Mouse (Mus musculus): ENCODE data around the gene Vipr2. TPM values are rescaled to one million over a fixed set of nuclear protein-coding genes. Genes with fewer than 3 reads are reported as not detected.

Vipr2 gene
- polyA plus RNA-seq, 1 experiment from 2014 or later = 0.85 TPM

- ATAC-seq (ENCODE audit: low FRiP score, low read depth) = no peak
These were observed 63.1 kb downstream of the Vipr2 start for GRCm38 (mm10) chr12:116140605-116141004.

GRCm38 (mm10) chr12:116141816-116142215 lies 64.3 kb downstream of the Vipr2 start:
- Histone ChIP-seq H3K27ac (no peak overlapping the region), H3K36me3 (no peaks in the 10 kb centered on the region), H3K4me3 (no peak overlapping the region), H3K27me3 (replicated peaks) (no peaks in the 10 kb centered on the region), H3K4me2 (replicated peaks) (no peak overlapping the region), H3K9ac (no peak overlapping the region), H3K9me3 (no peaks in the 10 kb centered on the region), H3K4me1 (no peaks in the 10 kb centered on the region)
- no peak for ATAC-seq (ENCODE audit: low FRiP score, low read depth)
- WGBS = 89% methylated on average over 2 of the region's 2 CpGs

More at GRCm38 (mm10) chr12:116140605-116141004, 63.1 kb downstream of the Vipr2 start:
- H3K27ac ChIP-seq = no peak overlapping the region
- no peak overlapping the region for H3K9ac ChIP-seq
- no peak overlapping the region for H3K4me2 ChIP-seq (replicated peaks)
- H3K36me3 ChIP-seq = no peaks in the 10 kb centered on the region
- 83% methylated on average over 2 of the region's 2 CpGs for WGBS
- H3K27me3 ChIP-seq (replicated peaks) = no peaks in the 10 kb centered on the region
- H3K4me3 ChIP-seq = no peak overlapping the region
- no peaks in the 10 kb centered on the region for H3K9me3 ChIP-seq
- H3K4me1 ChIP-seq = no peaks in the 10 kb centered on the region

- no peak overlapping the region for H3K27ac ChIP-seq
- H3K4me3 ChIP-seq = no peak overlapping the region
- no peak for ATAC-seq (ENCODE audit: low FRiP score, low read depth)
- H3K27me3 ChIP-seq (replicated peaks) = no peaks in the 10 kb centered on the region
- no peaks in the 10 kb centered on the region for H3K36me3 ChIP-seq
- H3K4me1 ChIP-seq = no peaks in the 10 kb centered on the region
- no peak overlapping the region for H3K9ac ChIP-seq
- no peak overlapping the region for H3K4me2 ChIP-seq (replicated peaks)
- WGBS = 88% methylated on average over 3 of the region's 3 CpGs
- no peaks in the 10 kb centered on the region for H3K9me3 ChIP-seq
These were observed 64.9 kb downstream of the Vipr2 start for GRCm38 (mm10) chr12:116142464-116142863.

GRCm38 (mm10) chr12:116145246-116145645 lies 67.7 kb downstream of the Vipr2 start:
- H3K4me1 ChIP-seq = no peaks in the 10 kb centered on the region
- H3K27me3 ChIP-seq (replicated peaks) = no peaks in the 10 kb centered on the region
- no peak for ATAC-seq (ENCODE audit: low FRiP score, low read depth)
- no peaks in the 10 kb centered on the region for H3K36me3 ChIP-seq
- H3K4me2 ChIP-seq (replicated peaks) = no peak overlapping the region
- no peak overlapping the region for H3K9ac ChIP-seq
- H3K27ac ChIP-seq = no peak overlapping the region
- no peaks in the 10 kb centered on the region for H3K9me3 ChIP-seq
- 54% methylated on average over 5 of the region's 5 CpGs for WGBS
- H3K4me3 ChIP-seq = no peak overlapping the region

- no peaks in the 10 kb centered on the region for H3K36me3 ChIP-seq
- H3K27me3 ChIP-seq (replicated peaks) = no peaks in the 10 kb centered on the region
- H3K4me3 ChIP-seq = no peak overlapping the region
- no peak overlapping the region for H3K27ac ChIP-seq
- H3K4me2 ChIP-seq (replicated peaks) = no peak overlapping the region
- H3K9me3 ChIP-seq = no peaks in the 10 kb centered on the region
- no peaks in the 10 kb centered on the region for H3K4me1 ChIP-seq
- no peak overlapping the region for H3K9ac ChIP-seq
- ATAC-seq (ENCODE audit: low FRiP score, low read depth) = no peak
- WGBS = 82% methylated on average over 1 of the region's 1 CpGs
These were observed 68.2 kb downstream of the Vipr2 start for GRCm38 (mm10) chr12:116145686-116146085.

- no peak overlapping the region for H3K27ac ChIP-seq
- H3K4me2 ChIP-seq (replicated peaks) = no peak overlapping the region
- H3K4me1 ChIP-seq = no peaks in the 10 kb centered on the region
- 46% methylated on average over 8 of the region's 8 CpGs for WGBS
- no peaks in the 10 kb centered on the region for H3K27me3 ChIP-seq (replicated peaks)
- H3K9ac ChIP-seq = no peak overlapping the region
- ATAC-seq (ENCODE audit: low FRiP score, low read depth) = peak; percentile 85
- H3K4me3 ChIP-seq = no peak overlapping the region
- H3K36me3 ChIP-seq = no peaks in the 10 kb centered on the region
- no peaks in the 10 kb centered on the region for H3K9me3 ChIP-seq
These were observed 69.6 kb downstream of the Vipr2 start for GRCm38 (mm10) chr12:116146996-116147634.

- H3K9me3 ChIP-seq = no peaks in the 10 kb centered on the region
- H3K4me3 ChIP-seq = no peak overlapping the region
- H3K9ac ChIP-seq = no peak overlapping the region
- no peak overlapping the region for H3K27ac ChIP-seq
- WGBS = 92% methylated on average over 9 of the region's 9 CpGs
- no peaks in the 10 kb centered on the region for H3K36me3 ChIP-seq
- H3K4me1 ChIP-seq = no peaks in the 10 kb centered on the region
- H3K4me2 ChIP-seq (replicated peaks) = no peak overlapping the region
- ATAC-seq (ENCODE audit: low FRiP score, low read depth) = no peak
- H3K27me3 ChIP-seq (replicated peaks) = no peaks in the 10 kb centered on the region
These were observed 75.4 kb downstream of the Vipr2 start for GRCm38 (mm10) chr12:116152866-116153428.

- H3K36me3 ChIP-seq = no peaks in the 10 kb centered on the region
- 0 out of 2 replicates have a peak, but pooled peaks have one; percentile 53 for ATAC-seq (ENCODE audit: low FRiP score, low read depth)
- H3K9ac ChIP-seq = no peak overlapping the region
- no peak overlapping the region for H3K4me3 ChIP-seq
- no peak overlapping the region for H3K27ac ChIP-seq
- WGBS = 77% methylated on average over 7 of the region's 7 CpGs
- no peaks in the 10 kb centered on the region for H3K27me3 ChIP-seq (replicated peaks)
- H3K4me1 ChIP-seq = no peaks in the 10 kb centered on the region
- no peak overlapping the region for H3K4me2 ChIP-seq (replicated peaks)
- H3K9me3 ChIP-seq = no peaks in the 10 kb centered on the region
These were observed 79.4 kb downstream of the Vipr2 start for GRCm38 (mm10) chr12:116156792-116157532.

GRCm38 (mm10) chr12:116159223-116159622 lies 81.7 kb downstream of the Vipr2 start:
- Histone ChIP-seq H3K9ac (no peak overlapping the region), H3K9me3 (no peaks in the 10 kb centered on the region), H3K27me3 (replicated peaks) (no peaks in the 10 kb centered on the region), H3K4me1 (no peaks in the 10 kb centered on the region), H3K27ac (no peak overlapping the region), H3K36me3 (no peaks in the 10 kb centered on the region), H3K4me3 (no peak overlapping the region), H3K4me2 (replicated peaks) (no peak overlapping the region)
- WGBS = 83% methylated on average over 5 of the region's 5 CpGs
- ATAC-seq (ENCODE audit: low FRiP score, low read depth) = no peak

- WGBS = 97% methylated on average over 2 of the region's 2 CpGs
- Histone ChIP-seq H3K4me1 (no peaks in the 10 kb centered on the region), H3K4me2 (replicated peaks) (no peak overlapping the region), H3K27ac (no peak overlapping the region), H3K9ac (no peak overlapping the region), H3K36me3 (no peaks in the 10 kb centered on the region), H3K27me3 (replicated peaks) (no peaks in the 10 kb centered on the region), H3K4me3 (no peak overlapping the region), H3K9me3 (no peaks in the 10 kb centered on the region)
- no peak for ATAC-seq (ENCODE audit: low FRiP score, low read depth)
These were observed 82.2 kb downstream of the Vipr2 start for GRCm38 (mm10) chr12:116159695-116160094.

- Histone ChIP-seq H3K27me3 (replicated peaks) (no peaks in the 10 kb centered on the region), H3K9me3 (no peaks in the 10 kb centered on the region), H3K36me3 (no peaks in the 10 kb centered on the region), H3K9ac (no peak overlapping the region), H3K4me2 (replicated peaks) (no peak overlapping the region), H3K27ac (no peak overlapping the region), H3K4me1 (no peaks in the 10 kb centered on the region), H3K4me3 (no peak overlapping the region)
- ATAC-seq (ENCODE audit: low FRiP score, low read depth) = no peak
These were observed 87.8 kb downstream of the Vipr2 start for GRCm38 (mm10) chr12:116165368-116165767.

GRCm38 (mm10) chr12:116169666-116170065 lies 92.1 kb downstream of the Vipr2 start:
- Histone ChIP-seq H3K27me3 (replicated peaks) (no peaks in the 10 kb centered on the region), H3K4me1 (no peaks in the 10 kb centered on the region), H3K9ac (no peak overlapping the region), H3K27ac (no peak overlapping the region), H3K36me3 (no peaks in the 10 kb centered on the region), H3K9me3 (no peaks in the 10 kb centered on the region), H3K4me3 (no peak overlapping the region), H3K4me2 (replicated peaks) (no peak overlapping the region)
- WGBS = 88% methylated on average over 5 of the region's 5 CpGs
- no peak for ATAC-seq (ENCODE audit: low FRiP score, low read depth)
